Mouse (Mus musculus) heart, adult 2 months (tissue): ENCODE measurements at regions not wholly inside any gene's neighbourhood (a gene's known extent, or its start where the extent isn't known, plus 50 kb on each side); places are given as distances from the start of the nearest gene placed in this dataset.
A peak's percentile ranks its signal among the peaks of the same experiment; 100 is the strongest.

Experiments used
- DNase-seq, 2 experiments: peaks; one replicate each; pipeline ENCODE4 v3.0.0; 2021
- H3K27ac ChIP-seq: fragments of 200-600 bp; 2 replicates; pipeline ENCODE4 v1.8.1; 2022
- H3K27me3 ChIP-seq: fragments of 200-500 bp; 2 replicates; pipeline ENCODE4 v1.6.1; 2012; ENCODE audit warnings: mild to moderate bottlenecking, low read length, inconsistent platforms, mixed read lengths; ENCODE audit not compliant: control insufficient read depth, insufficient read depth
- H3K36me3 ChIP-seq: fragments of 200-500 bp; 2 replicates; pipeline ENCODE4 v1.6.1; 2012; ENCODE audit warnings: low read length, inconsistent platforms; ENCODE audit not compliant: control insufficient read depth, insufficient read depth
- H3K4me1 ChIP-seq: fragments of 200-500 bp; 2 replicates; pipeline ENCODE4 v1.6.1; 2011; ENCODE audit warnings: low read length; ENCODE audit not compliant: control insufficient read depth, insufficient read depth
- H3K4me3 ChIP-seq: fragments of 200-600 bp; 2 replicates; pipeline ENCODE4 v1.8.1; 2022
- H3K79me2 ChIP-seq: fragments of 200-500 bp; replicated peaks from 2 replicates; pipeline ENCODE4 v1.6.1; 2012; ENCODE audit warnings: mild to moderate bottlenecking, inconsistent platforms, low read length, moderate library complexity, mixed read lengths; ENCODE audit not compliant: control insufficient read depth, insufficient read depth
- H3K9ac ChIP-seq: fragments of 200-500 bp; 2 replicates; pipeline ENCODE4 v1.6.1; 2012; ENCODE audit warnings: low read depth, mild to moderate bottlenecking, control low read depth, inconsistent platforms, low read length, mixed read lengths
- CTCF ChIP-seq: fragments of 200-600 bp; IDR thresholded peaks from 2 replicates; pipeline ENCODE4 v1.8.1; 2022; ENCODE audit warnings: antibody characterized with exemption, mild to moderate bottlenecking, moderate library complexity
- EP300 ChIP-seq: fragments of 200-500 bp; IDR thresholded peaks from 2 replicates; pipeline ENCODE4 v1.6.1; 2011; ENCODE audit warnings: low read depth, low read length, control low read depth; ENCODE audit not compliant: insufficient read depth
- POLR2A ChIP-seq: fragments of 200-500 bp; IDR thresholded peaks from 2 replicates; pipeline ENCODE4 v1.6.1; 2011; ENCODE audit warnings: mild to moderate bottlenecking, low read depth, low read length, control low read depth; ENCODE audit not compliant: insufficient read depth
- WGBS: fragments of 180-500 bp; shearing (Covaris S2); methylation state at CpG from one replicate; pipeline ENCODE4 v1.1.7; 2018; 5-methylcytosine and 5-hydroxymethylcytosine counted together
- intact Hi-C: fragments of 180-260 bp; cut with DNase I; formaldehyde crosslinking; loops from one replicate; pipeline ENCODE4 v1.15.1; 2025

GRCm38 (mm10) chr2:123458034-123458677 is 631.6 kb upstream of the Sema6d start:
- no peak overlapping the region for H3K4me3 ChIP-seq
- H3K36me3 ChIP-seq: no peaks in the 10 kb centered on the region
- intact Hi-C loops: no loop called here
- H3K79me2 ChIP-seq: no peaks in the 10 kb centered on the region
- no peak overlapping the region for H3K27ac ChIP-seq
- TF ChIP-seq POLR2A (no peak), EP300 (no peak), CTCF (no peak)
- no peak for DNase-seq
- H3K9ac ChIP-seq: no peak overlapping the region
- 64% methylated on average over 5 of the region's 5 CpGs for WGBS
- H3K27me3 ChIP-seq: no peaks in the 10 kb centered on the region
- no peaks in the 10 kb centered on the region for H3K4me1 ChIP-seq

GRCm38 (mm10) chr2:123473840-123474239 is 615.9 kb upstream of the Sema6d start:
- Histone ChIP-seq H3K79me2 (no peaks in the 10 kb centered on the region), H3K4me1 (no peaks in the 10 kb centered on the region), H3K27me3 (no peaks in the 10 kb centered on the region), H3K36me3 (no peaks in the 10 kb centered on the region), H3K27ac (no peak overlapping the region), H3K9ac (no peak overlapping the region), H3K4me3 (no peak overlapping the region)
- TF ChIP-seq POLR2A (no peak), EP300 (no peak), CTCF (no peak)
- intact Hi-C loops: no loop called here
- 21% methylated on average over 2 of the region's 2 CpGs for WGBS
- no peak for DNase-seq

GRCm38 (mm10) chr2:123486681-123487080 is 603.1 kb upstream of the Sema6d start:
- no peaks in the 10 kb centered on the region for H3K4me1 ChIP-seq
- no peak overlapping the region for H3K4me3 ChIP-seq
- WGBS: 7% methylated on average over 1 of the region's 1 CpGs
- no peak overlapping the region for H3K9ac ChIP-seq
- no peaks in the 10 kb centered on the region for H3K79me2 ChIP-seq
- no peaks in the 10 kb centered on the region for H3K36me3 ChIP-seq
- TF ChIP-seq EP300: no peak
- no peak for TF ChIP-seq CTCF
- no peak for TF ChIP-seq POLR2A
- intact Hi-C loops: no loop called here
- no peak overlapping the region for H3K27ac ChIP-seq
- no peaks in the 10 kb centered on the region for H3K27me3 ChIP-seq
- no peak for DNase-seq

- intact Hi-C loops: no loop called here
- no peak for TF ChIP-seq EP300
- TF ChIP-seq CTCF: no peak
- TF ChIP-seq POLR2A: no peak
- 77% methylated on average over 1 of the region's 1 CpGs for WGBS
- Histone ChIP-seq H3K9ac (no peak overlapping the region), H3K79me2 (no peaks in the 10 kb centered on the region), H3K27me3 (no peaks in the 10 kb centered on the region), H3K4me1 (no peaks in the 10 kb centered on the region), H3K36me3 (no peaks in the 10 kb centered on the region), H3K27ac (no peak overlapping the region), H3K4me3 (no peak overlapping the region)
- no peak for DNase-seq
Observed at GRCm38 (mm10) chr2:123506162-123506561, 583.6 kb upstream of the Sema6d start.

- no peak overlapping the region for H3K9ac ChIP-seq
- no peak for DNase-seq
Observed at GRCm38 (mm10) chr2:123507095-123507494, 582.7 kb upstream of the Sema6d start.

GRCm38 (mm10) chr2:123528915-123529314 is 560.9 kb upstream of the Sema6d start:
- no peaks in the 10 kb centered on the region for H3K36me3 ChIP-seq
- no peaks in the 10 kb centered on the region for H3K79me2 ChIP-seq
- 3% methylated on average over 1 of the region's 1 CpGs for WGBS
- 0 out of 2 replicates have a peak overlapping the region, but pooled peaks have one; percentile 5 for H3K27ac ChIP-seq
- TF ChIP-seq CTCF (no peak), POLR2A (no peak), EP300 (no peak)
- no peaks in the 10 kb centered on the region for H3K27me3 ChIP-seq
- no peaks in the 10 kb centered on the region for H3K4me1 ChIP-seq
- intact Hi-C loops: no loop called here
- DNase-seq: no peak
- no peak overlapping the region for H3K9ac ChIP-seq
- no peak overlapping the region for H3K4me3 ChIP-seq

More at GRCm38 (mm10) chr2:123507095-123507494, 582.7 kb upstream of the Sema6d start:
- Histone ChIP-seq H3K36me3 (no peaks in the 10 kb centered on the region), H3K4me3 (no peak overlapping the region), H3K4me1 (no peaks in the 10 kb centered on the region), H3K27ac (no peak overlapping the region), H3K27me3 (no peaks in the 10 kb centered on the region), H3K79me2 (no peaks in the 10 kb centered on the region)
- intact Hi-C loops: no loop called here
- no peak for TF ChIP-seq EP300
- no peak for TF ChIP-seq POLR2A
- TF ChIP-seq CTCF: no peak
